Mouse (Mus musculus) intestine, embryonic 15.5 days (tissue): ENCODE data around the gene Xrcc4. TPM values are rescaled to one million over a fixed set of nuclear protein-coding genes. Genes with fewer than 3 reads are reported as not detected.
"Not testable (repeated sequence)": the region's sequence is repeated elsewhere in the genome, so short reads cannot be mapped to it uniquely, and the experiment has no call there.

Experiments
- ATAC-seq: fragments of 200-750 bp; cut with Nextera tagmentation; 2 replicates; pipeline ENCODE4 v1.8.0; 2017; ENCODE audit warnings: moderate TSS enrichment, moderate library complexity
- H3K27ac ChIP-seq: fragments of 300-500 bp; sonication (generic); 2 replicates; pipeline ENCODE4 v1.5.1; 2015; ENCODE audit warnings: mild to moderate bottlenecking, inconsistent platforms
- H3K27me3 ChIP-seq: fragments of 300-500 bp; sonication (generic); replicated peaks from 2 replicates; pipeline ENCODE4 v1.6.1; 2015; ENCODE audit warnings: inconsistent platforms
- H3K36me3 ChIP-seq: fragments of 300-500 bp; sonication (generic); 2 replicates; pipeline ENCODE4 v1.6.1; 2015; ENCODE audit warnings: inconsistent platforms
- H3K4me1 ChIP-seq: fragments of 300-500 bp; sonication (generic); replicated peaks from 2 replicates; pipeline ENCODE4 v1.6.1; 2015; ENCODE audit warnings: inconsistent platforms
- H3K4me2 ChIP-seq: fragments of 300-500 bp; sonication (generic); replicated peaks from 2 replicates; pipeline ENCODE4 v1.6.1; 2015; ENCODE audit warnings: mild to moderate bottlenecking, inconsistent platforms
- H3K4me3 ChIP-seq: fragments of 300-500 bp; sonication (generic); replicated peaks from 2 replicates; pipeline ENCODE4 v1.5.1; 2015; ENCODE audit warnings: inconsistent platforms
- H3K9ac ChIP-seq: fragments of 300-500 bp; sonication (generic); 2 replicates; pipeline ENCODE4 v1.6.1; 2015; ENCODE audit warnings: inconsistent platforms
- H3K9me3 ChIP-seq: fragments of 300-500 bp; sonication (generic); 2 replicates; pipeline ENCODE4 v1.6.1; 2016; ENCODE audit warnings: inconsistent platforms
- WGBS: fragments of 180-500 bp; shearing (Covaris S2); methylation state at CpG from one replicate; pipeline ENCODE4 v1.1.7; 2015; 5-methylcytosine and 5-hydroxymethylcytosine counted together
- polyA plus RNA-seq: library from polyadenylated mRNA; unstranded; fragments of >200 nt; fragmentation: Nextera tagmentation; extraction: Ambion mirVana; gene quantifications from 2 replicates; pipeline ENCODE4 v1.2.1, GENCODE M21; 2015

Xrcc4 gene
- polyA plus RNA-seq = 12.1 and 15.2 TPM in 2 replicates

- 2% methylated on average over 41 of the region's 41 CpGs for WGBS
- H3K9me3 ChIP-seq = no peaks in the 10 kb centered on the region
- H3K27me3 ChIP-seq = no peaks in the 10 kb centered on the region
- peak within 1 kb of the TSS; percentile 80 for H3K4me2 ChIP-seq
- ATAC-seq = peak; percentile 100
- no peaks in the 10 kb centered on the region for H3K4me1 ChIP-seq
- peak within 1 kb of the TSS; percentile 91 for H3K4me3 ChIP-seq
- peak within 1 kb of the TSS; percentile 87 for H3K27ac ChIP-seq
- H3K36me3 ChIP-seq = no peaks in the 10 kb centered on the region
- peak within 1 kb of the TSS; percentile 78 for H3K9ac ChIP-seq
These were observed at the start of gene Xrcc4, which contains the start of gene Tmem167 for GRCm38 (mm10) chr13:90088962-90089824. Gene Xrcc4, minus strand, starts transcription at chr13:90089608. Gene Tmem167, plus strand, starts transcription at chr13:90089123.

DNA sequence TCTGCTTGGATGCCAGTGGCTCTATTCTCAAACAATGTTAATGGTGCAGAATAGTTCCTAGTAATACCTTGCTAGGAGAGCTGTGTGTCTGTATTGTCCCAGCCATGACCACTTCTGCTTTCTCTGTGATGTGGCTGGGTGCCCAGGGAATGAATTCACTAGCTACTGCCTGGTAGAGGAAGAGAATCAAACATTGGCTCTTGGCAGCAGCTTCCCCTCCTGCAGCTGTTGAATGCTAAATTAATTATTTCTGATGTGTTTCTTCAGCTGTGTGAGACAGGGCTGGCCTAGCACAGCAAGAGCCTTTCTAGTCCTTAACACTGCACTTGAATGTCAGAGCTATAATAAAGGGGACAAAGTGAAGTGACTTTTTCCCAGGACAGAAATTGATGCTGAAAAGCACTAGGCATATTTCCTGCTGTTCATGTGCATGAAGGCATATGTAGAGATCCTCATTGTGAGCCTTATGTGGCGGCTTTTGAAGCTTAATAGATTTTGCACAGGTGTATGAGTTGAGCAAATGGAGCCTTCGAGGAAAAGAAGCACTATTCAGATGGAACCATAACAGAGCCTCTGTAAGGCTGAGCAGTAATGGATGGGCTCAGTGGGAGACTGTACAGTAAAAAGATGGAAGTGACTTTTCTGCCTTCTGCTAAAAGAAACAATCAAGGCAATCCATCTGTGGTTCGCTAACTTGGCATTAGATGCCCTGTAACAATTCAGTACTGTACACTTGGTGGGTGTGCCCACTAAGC lies 46.9 kb upstream of the Xrcc4 start:
- Histone ChIP-seq H3K27ac (no peak overlapping the region), H3K4me2 (no peak overlapping the region), H3K27me3 (no peaks in the 10 kb centered on the region), H3K9me3 (no peaks in the 10 kb centered on the region), H3K36me3 (no peaks in the 10 kb centered on the region), H3K4me3 (no peak overlapping the region), H3K9ac (no peak overlapping the region), H3K4me1 (no peaks in the 10 kb centered on the region)
- WGBS = 79% methylated on average over 3 of the region's 3 CpGs
- ATAC-seq = no peak

- H3K36me3 ChIP-seq = no peaks in the 10 kb centered on the region
- no peak overlapping the region for H3K4me2 ChIP-seq
- no peak; the same call in 1 of the 2 replicates for ATAC-seq
- H3K27ac ChIP-seq = no peak overlapping the region
- H3K9me3 ChIP-seq = no peaks in the 10 kb centered on the region
- H3K4me3 ChIP-seq = no peak overlapping the region
- H3K9ac ChIP-seq = no peak overlapping the region
- no peaks in the 10 kb centered on the region for H3K27me3 ChIP-seq
- H3K4me1 ChIP-seq = no peaks in the 10 kb centered on the region
- 57% methylated on average over 1 of the region's 1 CpGs for WGBS
These were observed 22.3 kb upstream of the Xrcc4 start for GRCm38 (mm10) chr13:90111681-90112080.

DNA sequence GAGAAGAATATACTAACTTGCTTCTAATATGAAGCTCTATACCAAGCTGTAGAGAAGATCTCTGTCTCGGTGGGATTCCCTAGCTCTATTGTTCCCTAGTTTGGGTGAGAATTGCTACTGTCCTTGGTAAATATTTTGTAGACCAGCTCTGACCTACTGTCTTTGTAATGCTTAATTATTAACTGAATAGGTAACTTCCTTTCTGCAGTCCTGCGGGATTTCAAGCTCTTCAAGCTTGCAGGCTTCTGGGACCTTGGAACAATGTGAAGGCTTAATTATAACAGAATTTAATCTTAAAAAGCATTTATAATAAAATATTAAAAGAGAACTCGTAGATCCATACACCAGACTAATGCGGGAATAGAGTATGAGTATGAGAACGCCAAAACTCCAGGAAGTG lies 19.3 kb upstream of the Xrcc4 start:
- H3K27me3 ChIP-seq = not testable (repeated sequence)

DNA sequence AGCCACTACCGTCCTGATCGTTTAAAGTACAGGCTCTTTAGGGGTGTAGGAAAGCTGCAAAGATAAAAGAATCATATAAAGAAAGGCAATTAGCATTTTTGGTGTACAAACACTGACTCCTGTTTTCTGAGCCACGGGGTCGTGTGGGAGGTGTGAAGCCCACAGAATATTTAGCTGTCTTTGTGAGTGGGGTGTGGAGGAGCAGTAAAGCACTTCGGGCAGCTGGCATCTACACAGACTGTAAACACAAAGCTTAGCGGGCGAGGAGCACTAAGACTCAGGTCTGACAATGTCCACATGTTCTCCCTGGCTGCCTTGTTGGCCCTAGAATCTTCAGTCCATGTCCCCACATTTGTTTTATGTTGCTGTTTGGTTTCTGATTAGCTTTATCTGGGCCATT lies 16.7 kb upstream of the Xrcc4 start:
- no peak overlapping the region for H3K27ac ChIP-seq
- H3K4me1 ChIP-seq = no peaks in the 10 kb centered on the region
- H3K9ac ChIP-seq = no peak overlapping the region
- no peak overlapping the region for H3K4me2 ChIP-seq
- H3K36me3 ChIP-seq = no peaks in the 10 kb centered on the region
- H3K4me3 ChIP-seq = no peak overlapping the region
- H3K9me3 ChIP-seq = no peaks in the 10 kb centered on the region
- ATAC-seq = no peak
- WGBS = 79% methylated on average over 7 of the region's 7 CpGs
- no peaks in the 10 kb centered on the region for H3K27me3 ChIP-seq

More for the DNA sequence above, 19.3 kb upstream of the Xrcc4 start:
- H3K27ac ChIP-seq, H3K9me3 ChIP-seq, H3K4me2 ChIP-seq, H3K4me3 ChIP-seq, ATAC-seq, H3K9ac ChIP-seq, H3K36me3 ChIP-seq, H3K4me1 ChIP-seq: not testable (repeated sequence)
- 90% methylated on average over 5 of the region's 5 CpGs for WGBS

- Histone ChIP-seq H3K27me3 (no peaks in the 10 kb centered on the region), H3K27ac (no peak overlapping the region), H3K4me3 (no peak overlapping the region), H3K9ac (no peak overlapping the region), H3K9me3 (no peaks in the 10 kb centered on the region), H3K36me3 (no peaks in the 10 kb centered on the region), H3K4me1 (no peaks in the 10 kb centered on the region), H3K4me2 (no peak overlapping the region)
- no peak for ATAC-seq
These were observed 12.1 kb upstream of the Xrcc4 start for GRCm38 (mm10) chr13:90101514-90101913.

DNA sequence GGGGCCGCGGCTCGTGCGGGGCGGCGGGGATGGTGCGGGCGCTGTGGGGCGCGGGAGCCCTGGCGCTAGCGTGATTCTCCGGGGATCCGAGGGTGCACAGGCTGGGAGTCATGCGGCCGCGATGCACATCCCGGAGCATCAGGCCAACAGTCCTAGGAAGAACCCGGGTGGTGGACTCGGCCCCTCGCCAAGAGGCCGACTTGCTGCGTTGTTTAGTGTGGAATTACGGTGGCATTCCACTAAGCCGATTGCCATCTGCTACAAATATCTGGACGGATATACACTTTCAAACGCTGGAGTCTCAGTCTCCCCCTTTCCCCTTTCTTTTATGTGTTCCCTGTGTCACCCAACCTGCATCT lies 396 bp upstream of the Xrcc4 start:
- H3K27me3 ChIP-seq = no peaks in the 10 kb centered on the region
- no peaks in the 10 kb centered on the region for H3K9me3 ChIP-seq
- peak overlapping the region; percentile 91 for H3K4me3 ChIP-seq
- peak overlapping the region; percentile 87 for H3K27ac ChIP-seq
- no peaks in the 10 kb centered on the region for H3K36me3 ChIP-seq
- ATAC-seq = peak; percentile 79
- H3K4me1 ChIP-seq = no peaks in the 10 kb centered on the region
- under 1% methylated on average over 27 of the region's 27 CpGs for WGBS
- H3K9ac ChIP-seq = peak overlapping the region; percentile 78
- H3K4me2 ChIP-seq = peak overlapping the region; percentile 51

GRCm38 (mm10) chr13:90061877-90062276 lies 27.5 kb downstream of the Xrcc4 start:
- WGBS = 80% methylated on average over 1 of the region's 1 CpGs
- Histone ChIP-seq H3K4me2 (no peak overlapping the region), H3K9me3 (no peaks in the 10 kb centered on the region), H3K4me3 (no peak overlapping the region), H3K36me3 (no peaks in the 10 kb centered on the region), H3K27me3 (no peaks in the 10 kb centered on the region), H3K27ac (no peak overlapping the region), H3K4me1 (no peaks in the 10 kb centered on the region), H3K9ac (no peak overlapping the region)
- no peak for ATAC-seq

DNA sequence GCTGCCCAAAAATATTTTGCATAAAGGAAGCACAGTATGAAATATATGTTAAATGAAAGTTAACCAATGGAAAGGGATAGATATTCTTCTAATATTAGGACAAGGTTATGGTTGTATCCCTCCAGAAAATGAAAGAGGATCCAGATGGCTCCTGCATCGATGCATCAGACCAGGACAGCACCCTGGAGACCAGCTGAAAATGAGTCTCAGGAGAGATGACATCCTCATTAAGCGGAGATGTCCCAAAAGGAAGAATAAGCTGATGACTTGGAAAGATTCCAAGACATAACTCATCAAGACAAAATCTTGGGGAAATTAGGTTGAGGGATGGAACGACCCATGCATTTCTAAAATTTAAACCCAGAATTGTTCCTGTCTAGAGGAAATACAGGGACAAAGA lies 37.0 kb downstream of the Xrcc4 start:
- Histone ChIP-seq H3K4me3 (no peak overlapping the region), H3K9me3 (no peaks in the 10 kb centered on the region), H3K27ac (no peak overlapping the region), H3K4me2 (no peak overlapping the region), H3K9ac (no peak overlapping the region), H3K36me3 (no peaks in the 10 kb centered on the region), H3K4me1 (no peaks in the 10 kb centered on the region), H3K27me3 (no peaks in the 10 kb centered on the region)
- 76% methylated on average over 3 of the region's 3 CpGs for WGBS
- no peak for ATAC-seq

GRCm38 (mm10) chr13:90051735-90052134 lies 37.7 kb downstream of the Xrcc4 start:
- no peaks in the 10 kb centered on the region for H3K9me3 ChIP-seq
- WGBS = 80% methylated on average over 6 of the region's 6 CpGs
- no peak overlapping the region for H3K27ac ChIP-seq
- ATAC-seq = no peak
- H3K36me3 ChIP-seq = no peaks in the 10 kb centered on the region
- no peak overlapping the region for H3K4me2 ChIP-seq
- no peaks in the 10 kb centered on the region for H3K4me1 ChIP-seq
- no peaks in the 10 kb centered on the region for H3K27me3 ChIP-seq
- H3K9ac ChIP-seq = no peak overlapping the region
- H3K4me3 ChIP-seq = no peak overlapping the region

DNA sequence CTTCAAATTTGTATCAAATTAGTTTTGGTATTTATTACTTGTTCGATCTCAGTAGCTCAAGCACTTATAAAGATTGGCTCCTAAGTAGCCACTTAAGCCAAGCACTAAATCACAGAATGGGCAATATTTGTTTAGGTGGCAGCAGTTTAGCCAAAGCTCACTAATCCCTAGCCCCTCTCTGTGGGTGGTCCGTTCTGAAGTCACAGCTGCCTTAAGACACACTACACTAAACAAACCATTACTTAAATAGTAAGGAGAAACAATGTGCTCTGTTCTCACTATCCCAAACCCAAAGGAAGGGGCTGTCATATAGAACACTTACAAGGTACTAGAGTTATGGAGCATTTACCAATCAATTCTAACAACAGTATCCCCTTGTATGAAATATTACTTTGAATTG lies 49.8 kb downstream of the Xrcc4 start:
- no peak overlapping the region for H3K4me3 ChIP-seq
- H3K9me3 ChIP-seq = no peaks in the 10 kb centered on the region
- no peak for ATAC-seq
- H3K27ac ChIP-seq = no peak overlapping the region
- WGBS = 16% methylated on average over 2 of the region's 2 CpGs
- H3K4me1 ChIP-seq = no peaks in the 10 kb centered on the region
- no peak overlapping the region for H3K4me2 ChIP-seq
- no peak overlapping the region for H3K9ac ChIP-seq
- H3K27me3 ChIP-seq = no peaks in the 10 kb centered on the region
- H3K36me3 ChIP-seq = no peaks in the 10 kb centered on the region

DNA sequence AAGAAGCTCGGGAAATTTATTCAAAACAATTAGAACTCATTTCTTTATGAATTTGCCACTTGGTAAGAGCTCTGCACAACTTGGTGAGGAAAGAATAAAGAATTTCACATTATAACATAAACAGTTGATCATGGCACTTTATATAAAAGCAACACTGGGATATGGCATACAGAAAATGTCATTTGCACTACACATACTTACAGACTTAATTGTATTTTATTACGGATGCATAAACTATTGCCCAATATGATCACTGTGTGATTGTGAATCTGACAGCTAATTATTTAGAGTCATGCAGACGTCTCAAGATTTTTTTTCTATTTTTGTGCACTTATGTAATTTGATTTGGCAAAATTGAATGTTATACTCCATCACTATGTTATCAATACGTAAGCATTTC lies 56.4 kb downstream of the Xrcc4 start:
- no peak overlapping the region for H3K4me3 ChIP-seq
- H3K9me3 ChIP-seq = no peaks in the 10 kb centered on the region
- no peaks in the 10 kb centered on the region for H3K36me3 ChIP-seq
- H3K4me1 ChIP-seq = no peaks in the 10 kb centered on the region
- H3K27ac ChIP-seq = no peak overlapping the region
- ATAC-seq = no peak
- no peaks in the 10 kb centered on the region for H3K27me3 ChIP-seq
- WGBS = 74% methylated on average over 4 of the region's 4 CpGs
- no peak overlapping the region for H3K4me2 ChIP-seq
- no peak overlapping the region for H3K9ac ChIP-seq
